Mouse (Mus musculus) cerebellum, adult 11 months (tissue): ENCODE measurements around the gene Nus1.

Source experiments
- DNase-seq: peaks from one replicate; pipeline ENCODE4 v3.0.0; 2022

Gene Nus1

DNA sequence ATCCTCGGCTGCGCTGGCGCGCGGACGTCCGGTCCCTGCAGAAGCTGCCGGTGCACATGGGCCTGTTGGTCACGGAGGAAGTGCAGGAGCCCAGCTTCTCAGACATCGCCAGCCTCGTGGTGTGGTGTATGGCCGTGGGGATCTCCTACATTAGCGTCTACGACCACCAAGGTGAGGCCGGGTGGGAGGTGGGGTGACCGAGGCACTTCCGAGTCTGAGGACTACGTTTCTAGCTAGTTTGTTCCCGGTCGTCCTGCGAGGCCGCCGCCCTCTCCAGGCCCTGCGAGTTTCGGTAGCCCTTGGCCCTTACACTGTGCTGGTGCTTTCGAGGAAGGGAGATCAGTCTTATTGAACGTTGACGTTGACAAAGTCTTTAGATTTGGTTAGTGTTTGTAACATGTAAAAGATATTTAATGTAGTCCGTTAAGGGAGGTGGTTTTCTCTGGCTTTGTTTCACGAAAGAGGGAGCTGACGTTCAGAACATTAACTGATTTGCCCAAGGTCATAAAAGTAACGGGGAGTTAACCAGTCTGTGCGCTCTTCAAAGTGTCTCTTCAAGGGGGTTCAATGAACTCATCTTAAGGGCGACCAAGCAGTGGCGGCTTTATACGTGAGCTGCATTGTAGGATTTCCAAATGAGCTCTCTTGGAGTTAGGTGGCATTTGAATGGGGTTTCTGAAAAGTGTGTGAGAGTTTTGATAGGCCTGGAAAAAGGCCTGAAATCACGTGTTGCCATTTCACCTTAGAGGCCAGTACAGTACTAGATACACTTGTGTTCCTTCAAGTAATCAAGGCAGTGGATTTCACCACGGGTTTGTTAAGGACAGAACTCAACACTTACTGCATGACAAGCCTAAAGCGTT lies 882 bp downstream of the Nus1 start:
- DNase-seq = no peak

DNA sequence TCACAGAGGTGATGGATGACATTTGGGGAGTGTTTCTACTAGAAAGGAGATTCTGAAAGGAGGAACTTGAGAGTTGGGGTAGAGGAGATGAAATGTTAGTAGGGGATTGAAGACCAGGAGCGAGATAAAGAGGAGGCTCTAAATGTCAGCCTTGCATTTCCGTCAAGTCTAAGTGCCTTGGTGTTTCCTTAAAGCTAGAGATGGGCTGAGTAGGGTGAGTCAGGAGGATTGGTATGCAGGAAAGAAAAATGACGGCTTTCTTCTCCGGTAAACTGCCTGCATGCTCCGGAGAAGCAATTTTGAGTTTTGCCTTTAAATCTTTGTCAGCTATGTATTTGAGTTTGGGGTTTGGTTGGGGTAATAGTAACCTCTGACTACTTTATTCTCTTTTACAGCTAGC lies 1.6 kb downstream of the Nus1 start:
- no peak for DNase-seq

- no peak for DNase-seq
Observed at GRCm38 (mm10) chr10:52419402-52419801, 2.1 kb downstream of the Nus1 start.

GRCm38 (mm10) chr10:52420526-52420925 lies 3.2 kb downstream of the Nus1 start:
- no peak for DNase-seq

DNA sequence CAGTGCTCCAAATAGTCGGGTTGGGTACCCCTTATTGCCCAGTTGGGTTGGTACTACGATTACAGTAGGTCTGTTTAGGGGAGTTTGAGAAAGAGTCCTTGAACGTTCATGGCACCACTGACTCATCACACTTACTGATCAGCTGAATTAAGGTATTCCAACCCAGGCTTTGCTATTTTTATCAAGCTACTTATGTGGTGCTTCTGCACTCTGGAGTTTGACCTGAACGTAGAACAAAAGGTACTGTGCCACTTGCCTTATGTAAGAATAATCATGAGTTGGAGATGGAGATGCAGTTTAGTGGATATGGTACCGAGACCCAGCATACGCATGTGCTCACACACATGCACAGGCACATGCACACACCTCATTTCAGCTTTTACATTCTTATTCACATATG lies 4.4 kb downstream of the Nus1 start:
- DNase-seq = no peak

GRCm38 (mm10) chr10:52423097-52423496 lies 5.8 kb downstream of the Nus1 start:
- no peak for DNase-seq

- DNase-seq = no peak
Observed at GRCm38 (mm10) chr10:52426314-52426980, 9.1 kb downstream of the Nus1 start.

- no peak for DNase-seq
Observed at GRCm38 (mm10) chr10:52427634-52428415, 10.5 kb downstream of the Nus1 start.

DNA sequence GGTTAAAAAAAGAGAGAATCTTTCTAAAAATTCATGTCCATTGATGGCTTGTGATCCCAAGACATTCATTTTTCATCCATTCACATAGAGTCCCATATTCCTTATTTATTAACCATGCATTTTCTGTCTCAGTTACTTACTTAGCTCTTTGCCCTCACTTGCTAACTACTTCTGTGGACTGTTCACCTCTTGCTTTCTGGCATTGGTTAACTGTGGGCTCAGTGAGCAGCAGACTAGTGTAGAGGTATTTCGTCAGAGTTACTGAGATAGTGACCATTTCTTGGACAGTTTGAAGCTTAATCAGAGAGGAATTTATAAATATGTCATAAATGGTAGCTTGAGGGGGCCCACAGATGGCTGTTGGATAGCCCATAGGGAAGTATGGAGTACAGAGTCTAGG lies 13.6 kb downstream of the Nus1 start:
- DNase-seq = no peak

DNA sequence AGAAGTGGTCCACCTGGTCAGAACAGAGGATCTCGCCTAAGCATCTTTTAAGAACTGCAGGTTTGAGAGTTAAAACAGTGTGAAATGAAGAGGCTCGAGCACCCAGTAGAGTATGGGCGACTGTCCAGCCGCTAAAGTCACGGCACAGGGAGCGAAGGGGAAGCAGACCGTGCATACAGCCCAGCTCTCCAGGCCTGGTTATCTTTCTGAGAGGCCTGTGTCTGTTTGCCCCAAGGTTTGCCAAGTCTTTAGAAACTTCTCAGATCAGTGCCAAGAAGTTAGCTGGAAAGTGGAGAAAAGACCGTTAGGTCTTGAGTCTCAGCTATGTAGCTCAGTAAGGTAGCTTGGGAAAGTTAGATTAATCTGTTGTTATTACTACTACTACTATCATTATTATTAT lies 17.5 kb downstream of the Nus1 start:
- DNase-seq = no peak

- no peak for DNase-seq
Observed at GRCm38 (mm10) chr10:52460614-52461013, 43.3 kb downstream of the Nus1 start.

GRCm38 (mm10) chr10:52463941-52464739 lies 46.8 kb downstream of the Nus1 start:
- no peak for DNase-seq

DNA sequence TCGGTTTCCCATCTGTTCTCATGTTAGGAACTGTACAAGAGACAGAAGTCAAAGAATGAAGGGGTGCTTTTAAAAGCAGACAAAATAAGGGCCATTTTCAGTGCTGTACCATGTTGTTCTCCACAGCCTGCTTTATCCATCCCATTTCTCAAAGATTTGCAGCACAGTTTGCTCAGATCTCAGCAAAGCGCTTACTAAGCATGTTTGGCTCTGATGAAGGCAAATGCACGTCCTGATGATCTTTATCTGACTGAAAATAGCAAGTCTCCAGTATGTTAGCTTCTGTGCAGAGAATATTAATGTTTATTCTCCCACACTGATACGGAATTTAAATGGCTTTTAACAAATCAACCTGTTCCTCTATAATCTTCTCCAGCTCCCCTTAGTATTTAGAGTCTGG lies 54.2 kb downstream of the Nus1 start:
- no peak for DNase-seq
